Mouse (Mus musculus) embryonic fibroblast, embryonic 13.5 days (primary cell): ENCODE data around the gene Arhgef10l.

Experiments used
- CTCF ChIP-seq: IDR thresholded peaks from 2 replicates; pipeline ENCODE4 v1.5.1; 2011; ENCODE audit warnings: mild to moderate bottlenecking, control low read depth, low read length, moderate library complexity, borderline replicate concordance; ENCODE audit not compliant: insufficient read depth
- POLR2A ChIP-seq: IDR thresholded peaks from 2 replicates; pipeline ENCODE4 v1.6.1; 2011; ENCODE audit warnings: low read depth, mild to moderate bottlenecking, control low read depth, low read length, moderate library complexity

DNA sequence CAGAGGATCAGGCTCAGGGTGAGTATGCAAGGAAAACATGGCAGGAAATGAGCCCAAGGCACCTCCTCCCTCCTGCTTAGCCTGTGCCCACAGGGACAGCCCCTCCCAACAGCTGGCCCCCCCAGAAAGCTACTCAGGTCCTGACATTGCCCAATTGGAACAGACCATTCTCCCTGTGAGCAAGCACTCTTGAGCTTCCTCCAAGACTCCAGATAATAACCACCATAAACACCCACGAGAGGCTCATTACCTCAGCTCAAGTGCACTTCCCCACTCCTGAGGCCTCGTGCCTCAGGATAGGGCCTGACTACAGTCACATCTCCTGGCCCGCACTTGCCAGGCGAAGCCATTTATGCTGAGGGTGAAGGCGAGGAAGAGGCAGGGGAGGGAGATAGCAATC lies 67.0 kb downstream of the Arhgef10l start:
- TF ChIP-seq CTCF (no peak), POLR2A (no peak)
